Mouse (Mus musculus) neural tube, embryonic 15.5 days (tissue): ENCODE data around the gene Mgat3. TPM values are rescaled to one million over a fixed set of nuclear protein-coding genes. Genes with fewer than 3 reads are reported as not detected.

Source experiments
- ATAC-seq: fragments of 200-750 bp; cut with Nextera tagmentation; 2 replicates; pipeline ENCODE4 v1.8.0; 2017; ENCODE audit warnings: mild to moderate bottlenecking, moderate TSS enrichment, moderate library complexity; ENCODE audit not compliant: low FRiP score
- H3K27ac ChIP-seq: fragments of 300-500 bp; sonication (generic); replicated peaks from 2 replicates; pipeline ENCODE4 v1.5.1; 2015; ENCODE audit warnings: mild to moderate bottlenecking, inconsistent platforms
- H3K27me3 ChIP-seq: fragments of 300-500 bp; sonication (generic); replicated peaks from 2 replicates; pipeline ENCODE4 v1.6.1; 2015; ENCODE audit warnings: inconsistent platforms
- H3K36me3 ChIP-seq: fragments of 300-500 bp; sonication (generic); 2 replicates; pipeline ENCODE4 v1.6.1; 2015; ENCODE audit warnings: inconsistent platforms
- H3K4me1 ChIP-seq: fragments of 300-500 bp; sonication (generic); 2 replicates; pipeline ENCODE4 v1.6.1; 2015; ENCODE audit warnings: inconsistent platforms
- H3K4me2 ChIP-seq: fragments of 300-500 bp; sonication (generic); 2 replicates; pipeline ENCODE4 v1.6.1; 2015; ENCODE audit warnings: inconsistent platforms, mild to moderate bottlenecking, moderate library complexity
- H3K4me3 ChIP-seq: fragments of 300-500 bp; sonication (generic); replicated peaks from 2 replicates; pipeline ENCODE4 v1.5.1; 2015; ENCODE audit warnings: mild to moderate bottlenecking, inconsistent platforms
- H3K9ac ChIP-seq: fragments of 300-500 bp; sonication (generic); replicated peaks from 2 replicates; pipeline ENCODE4 v1.6.1; 2015; ENCODE audit warnings: mild to moderate bottlenecking, inconsistent platforms
- H3K9me3 ChIP-seq: fragments of 300-500 bp; sonication (generic); replicated peaks from 2 replicates; pipeline ENCODE4 v1.6.1; 2016; ENCODE audit warnings: inconsistent platforms
- WGBS: fragments of 180-500 bp; shearing (Covaris S2); methylation state at CpG from one replicate; pipeline ENCODE4 v1.1.7; 2015; ENCODE audit warnings: mixed read lengths; 5-methylcytosine and 5-hydroxymethylcytosine counted together
- polyA plus RNA-seq: library from polyadenylated mRNA; unstranded; fragments of >200 nt; fragmentation: Nextera tagmentation; extraction: Ambion mirVana; gene quantifications from 2 replicates; pipeline ENCODE4 v1.2.1, GENCODE M21; 2015

Mgat3 gene
- polyA plus RNA-seq, 1 experiment from 2014 or later: 17.5 TPM

GRCm38 (mm10) chr15:80213688-80214087 is 40.2 kb downstream of the Mgat3 start:
- no peaks in the 10 kb centered on the region for H3K9me3 ChIP-seq
- H3K4me3 ChIP-seq: no peak overlapping the region
- no peak for ATAC-seq
- no peaks in the 10 kb centered on the region for H3K27me3 ChIP-seq
- H3K4me2 ChIP-seq: no peak overlapping the region
- no peak overlapping the region for H3K27ac ChIP-seq
- no peaks in the 10 kb centered on the region for H3K4me1 ChIP-seq
- peaks cover 37% of the 10 kb centered on the region for H3K36me3 ChIP-seq
- no peak overlapping the region for H3K9ac ChIP-seq

DNA sequence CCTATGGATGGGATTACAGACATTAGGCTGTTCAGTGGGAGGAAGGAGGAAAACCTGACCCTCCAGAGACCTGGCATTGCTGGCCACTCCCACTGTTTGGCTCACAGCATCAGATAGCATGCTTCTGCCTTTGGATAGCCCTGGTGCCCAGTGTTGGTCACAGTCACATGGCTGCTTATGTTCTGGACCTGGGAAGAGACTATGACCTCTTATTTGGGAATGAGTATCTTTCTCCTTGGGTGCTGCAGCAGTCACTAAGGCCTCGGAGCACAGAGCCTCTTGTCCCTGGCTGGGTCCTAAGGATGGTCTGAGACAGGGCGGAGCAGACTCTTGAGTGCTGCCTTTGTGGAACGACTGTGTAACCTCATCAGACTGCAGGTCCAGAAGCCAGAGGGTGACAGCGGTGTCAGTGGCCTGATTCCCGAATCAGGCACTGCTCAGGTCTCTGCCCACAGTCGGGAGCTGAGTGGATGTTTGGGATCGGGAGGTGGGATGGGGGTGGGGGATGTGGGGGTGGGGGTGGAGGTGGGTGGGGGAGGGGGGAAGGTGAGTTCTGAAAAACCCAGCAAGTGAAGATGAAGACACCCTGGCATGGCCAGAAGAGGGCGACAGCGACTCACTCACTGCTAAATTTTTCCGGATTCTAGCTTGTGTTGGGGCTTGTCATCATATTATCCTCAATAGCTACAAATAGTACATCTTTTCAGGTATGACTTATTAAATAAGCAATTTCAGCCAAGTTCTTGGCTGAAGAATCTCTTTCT is 42.4 kb downstream of the Mgat3 start:
- Histone ChIP-seq H3K36me3 (peaks cover 35% of the 10 kb centered on the region), H3K9ac (no peak overlapping the region), H3K27me3 (no peaks in the 10 kb centered on the region), H3K4me2 (no peak overlapping the region), H3K27ac (no peak overlapping the region), H3K4me3 (no peak overlapping the region), H3K4me1 (0 out of 2 replicates have a peak, but pooled peaks cover 5% of the 10 kb centered on the region), H3K9me3 (no peaks in the 10 kb centered on the region)
- WGBS: 18% methylated on average over 10 of the region's 10 CpGs
- ATAC-seq: no peak

DNA sequence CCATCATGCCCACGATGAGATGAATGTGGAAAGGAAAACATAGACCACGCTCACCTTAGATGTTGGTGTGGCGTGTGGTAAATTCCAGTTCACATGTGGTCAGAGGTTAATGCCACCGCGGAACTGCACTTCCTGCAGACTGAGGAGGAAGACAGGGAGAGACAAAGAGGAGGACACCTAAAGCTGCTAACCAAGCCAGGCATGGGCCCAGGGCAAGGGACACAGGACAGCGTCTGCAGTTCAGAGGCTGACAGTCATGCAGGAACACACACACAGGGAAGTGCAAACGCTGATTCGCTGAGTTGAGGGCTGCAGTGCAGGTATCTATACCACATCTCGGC is 42.9 kb downstream of the Mgat3 start:
- H3K9ac ChIP-seq: no peak overlapping the region
- no peaks in the 10 kb centered on the region for H3K27me3 ChIP-seq
- no peaks in the 10 kb centered on the region for H3K9me3 ChIP-seq
- H3K4me1 ChIP-seq: 0 out of 2 replicates have a peak, but pooled peaks cover 5% of the 10 kb centered on the region
- no peak overlapping the region for H3K27ac ChIP-seq
- peaks cover 29% of the 10 kb centered on the region for H3K36me3 ChIP-seq
- 67% methylated on average over 9 of the region's 9 CpGs for WGBS
- no peak overlapping the region for H3K4me3 ChIP-seq
- no peak for ATAC-seq
- no peak overlapping the region for H3K4me2 ChIP-seq

DNA sequence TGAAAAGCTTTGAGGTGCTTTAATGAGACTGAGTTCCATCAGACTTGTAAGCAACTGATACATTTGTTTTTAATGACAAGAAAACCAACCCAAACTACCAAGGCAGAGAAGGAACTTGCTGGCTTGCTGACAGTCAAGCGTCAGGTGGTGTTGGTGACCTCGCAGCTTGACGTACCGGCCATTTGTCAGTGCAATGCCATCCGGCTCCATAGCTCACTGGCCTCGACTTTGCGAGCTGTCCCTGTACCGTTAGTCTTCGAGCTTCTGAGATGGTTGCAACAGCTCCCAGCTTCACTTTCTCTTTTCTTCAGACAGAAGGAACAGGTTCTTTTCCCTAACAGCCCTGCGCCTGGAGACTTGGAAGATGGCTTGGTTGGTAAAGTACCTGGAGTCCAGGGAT is 44.0 kb downstream of the Mgat3 start:
- no peak overlapping the region for H3K4me2 ChIP-seq
- 90% methylated on average over 10 of the region's 10 CpGs for WGBS
- no peaks in the 10 kb centered on the region for H3K27me3 ChIP-seq
- no peak for ATAC-seq
- H3K36me3 ChIP-seq: peaks cover 19% of the 10 kb centered on the region
- no peak overlapping the region for H3K9ac ChIP-seq
- H3K4me3 ChIP-seq: no peak overlapping the region
- H3K27ac ChIP-seq: no peak overlapping the region
- H3K9me3 ChIP-seq: no peaks in the 10 kb centered on the region
- 0 out of 2 replicates have a peak, but pooled peaks cover 5% of the 10 kb centered on the region for H3K4me1 ChIP-seq

- Histone ChIP-seq H3K36me3 (peaks cover 5% of the 10 kb centered on the region; the same call in 1 of the 2 replicates), H3K4me1 (0 out of 2 replicates have a peak, but pooled peaks cover 5% of the 10 kb centered on the region), H3K9ac (no peak overlapping the region), H3K4me2 (0 out of 2 replicates have a peak overlapping the region, but pooled peaks have one; percentile 11), H3K9me3 (no peaks in the 10 kb centered on the region), H3K27me3 (no peaks in the 10 kb centered on the region), H3K27ac (0 out of 2 replicates have a peak overlapping the region, but pooled peaks have one; percentile 29), H3K4me3 (no peak overlapping the region)
- 66% methylated on average over 14 of the region's 14 CpGs for WGBS
- no peak for ATAC-seq
Measured at GRCm38 (mm10) chr15:80219211-80219610, 45.7 kb downstream of the Mgat3 start.

DNA sequence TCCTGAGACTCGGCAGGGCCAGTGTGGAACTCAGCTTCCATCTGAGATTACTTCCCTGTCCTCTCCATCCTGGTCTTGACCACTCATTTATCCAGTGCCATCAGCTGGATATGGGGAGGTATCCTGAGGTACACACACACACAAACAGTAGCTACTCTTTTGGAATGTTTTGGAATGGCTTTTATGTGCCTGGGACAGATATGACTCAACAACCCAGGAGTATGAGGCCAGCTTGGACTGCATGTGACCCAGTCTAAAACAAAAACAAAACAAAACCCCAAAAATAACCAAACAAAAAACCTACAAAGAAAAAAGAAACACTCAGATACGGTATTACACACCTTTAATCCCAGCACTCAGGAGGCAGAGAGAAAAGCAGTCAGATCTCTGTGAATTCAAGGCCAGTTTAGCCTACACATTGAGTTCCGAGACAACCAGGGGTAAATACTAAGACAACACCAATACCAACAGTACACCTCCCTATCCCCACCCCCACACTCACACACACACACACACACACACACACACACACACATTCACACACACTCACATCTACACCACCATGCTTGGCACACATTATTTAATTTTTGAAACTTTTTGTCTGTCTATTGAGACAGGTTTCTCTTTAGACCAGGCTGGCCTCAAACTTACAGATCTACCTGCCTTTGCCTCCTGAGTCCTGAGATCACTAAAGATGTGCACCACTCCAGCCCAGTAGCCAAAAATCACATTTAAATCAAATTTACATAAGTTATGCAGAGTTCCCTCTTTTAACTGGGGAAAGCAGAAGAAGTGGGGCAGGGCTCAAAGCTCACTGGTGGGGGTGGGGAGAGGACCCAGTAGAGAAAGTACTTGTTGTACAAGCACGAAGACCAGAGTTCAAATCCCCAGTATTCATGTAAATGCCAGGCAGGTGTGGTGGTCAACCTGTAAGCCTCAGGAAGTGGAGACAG is 46.5 kb downstream of the Mgat3 start:
- H3K4me3 ChIP-seq: no peak overlapping the region
- H3K36me3 ChIP-seq: no peaks in the 10 kb centered on the region
- no peak overlapping the region for H3K9ac ChIP-seq
- H3K9me3 ChIP-seq: no peaks in the 10 kb centered on the region
- 0 out of 2 replicates have a peak overlapping the region, but pooled peaks have one; percentile 29 for H3K27ac ChIP-seq
- 69% methylated on average over 4 of the region's 4 CpGs for WGBS
- H3K4me1 ChIP-seq: 0 out of 2 replicates have a peak, but pooled peaks cover 5% of the 10 kb centered on the region
- no peak for ATAC-seq
- H3K4me2 ChIP-seq: no peak overlapping the region
- H3K27me3 ChIP-seq: no peaks in the 10 kb centered on the region

DNA sequence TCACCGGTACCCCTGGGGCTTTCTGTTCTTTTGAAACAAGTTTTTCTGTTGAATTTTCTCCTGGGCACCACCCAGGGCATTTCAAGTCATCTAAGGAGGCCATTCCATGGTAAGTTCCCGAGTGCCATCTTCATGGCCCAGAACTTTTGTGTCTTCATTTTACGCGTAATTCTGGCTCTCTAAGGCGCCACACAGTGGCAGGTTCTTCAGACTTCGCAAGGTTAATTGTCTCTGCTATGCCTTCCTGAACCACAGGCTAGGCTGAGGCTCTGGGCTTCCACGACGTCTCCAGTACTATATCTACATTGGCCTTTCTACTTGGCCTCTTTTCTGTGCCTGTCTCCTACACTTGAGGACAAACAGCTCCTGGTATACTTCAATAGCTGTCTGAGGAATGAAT is 47.5 kb downstream of the Mgat3 start:
- Histone ChIP-seq H3K27me3 (no peaks in the 10 kb centered on the region), H3K9ac (no peak overlapping the region), H3K9me3 (no peaks in the 10 kb centered on the region), H3K36me3 (no peaks in the 10 kb centered on the region), H3K27ac (no peak overlapping the region), H3K4me2 (no peak overlapping the region), H3K4me3 (no peak overlapping the region), H3K4me1 (0 out of 2 replicates have a peak, but pooled peaks cover 5% of the 10 kb centered on the region)
- ATAC-seq: no peak
- 70% methylated on average over 8 of the region's 8 CpGs for WGBS

GRCm38 (mm10) chr15:80223751-80224150 is 50.2 kb downstream of the Mgat3 start:
- Histone ChIP-seq H3K27ac (no peak overlapping the region), H3K4me3 (no peak overlapping the region), H3K4me2 (no peak overlapping the region), H3K27me3 (no peaks in the 10 kb centered on the region), H3K4me1 (0 out of 2 replicates have a peak, but pooled peaks cover 8% of the 10 kb centered on the region), H3K9ac (no peak overlapping the region), H3K9me3 (no peaks in the 10 kb centered on the region), H3K36me3 (no peaks in the 10 kb centered on the region)
- no peak for ATAC-seq
- 89% methylated on average over 7 of the region's 7 CpGs for WGBS

- Histone ChIP-seq H3K27me3 (no peaks in the 10 kb centered on the region), H3K36me3 (no peaks in the 10 kb centered on the region), H3K9me3 (no peaks in the 10 kb centered on the region), H3K27ac (no peak overlapping the region), H3K4me2 (no peak overlapping the region), H3K4me1 (0 out of 2 replicates have a peak, but pooled peaks cover 3% of the 10 kb centered on the region), H3K4me3 (no peak overlapping the region), H3K9ac (no peak overlapping the region)
- 33% methylated on average over 9 of the region's 9 CpGs for WGBS
- peak; percentile 47; the same call in 1 of the 2 replicates for ATAC-seq
Measured at GRCm38 (mm10) chr15:80225208-80225607, 51.7 kb downstream of the Mgat3 start.

DNA sequence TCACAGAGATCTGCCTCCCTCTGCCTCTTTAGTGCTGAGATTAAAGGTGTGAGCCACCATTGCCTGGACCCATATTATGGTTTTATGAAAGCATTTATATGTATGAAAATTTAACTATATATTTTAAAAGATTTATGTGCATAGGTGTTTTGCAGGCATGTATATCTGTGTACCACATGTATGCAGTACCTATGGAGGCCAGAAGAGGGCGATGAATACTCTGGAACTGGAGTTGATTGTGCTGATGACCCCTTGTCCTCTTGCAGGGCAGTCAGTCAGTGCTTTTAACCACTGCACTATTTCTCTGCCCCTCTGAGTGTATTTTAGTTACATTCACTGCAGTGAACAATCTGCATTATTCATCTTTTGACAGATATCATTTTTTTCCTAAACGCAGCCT is 52.3 kb downstream of the Mgat3 start:
- Histone ChIP-seq H3K4me2 (no peak overlapping the region), H3K4me3 (no peak overlapping the region), H3K27me3 (no peaks in the 10 kb centered on the region), H3K36me3 (no peaks in the 10 kb centered on the region), H3K27ac (no peak overlapping the region), H3K9ac (no peak overlapping the region), H3K9me3 (no peaks in the 10 kb centered on the region), H3K4me1 (0 out of 2 replicates have a peak, but pooled peaks cover 3% of the 10 kb centered on the region)
- ATAC-seq: no peak
- WGBS: 51% methylated on average over 2 of the region's 2 CpGs

DNA sequence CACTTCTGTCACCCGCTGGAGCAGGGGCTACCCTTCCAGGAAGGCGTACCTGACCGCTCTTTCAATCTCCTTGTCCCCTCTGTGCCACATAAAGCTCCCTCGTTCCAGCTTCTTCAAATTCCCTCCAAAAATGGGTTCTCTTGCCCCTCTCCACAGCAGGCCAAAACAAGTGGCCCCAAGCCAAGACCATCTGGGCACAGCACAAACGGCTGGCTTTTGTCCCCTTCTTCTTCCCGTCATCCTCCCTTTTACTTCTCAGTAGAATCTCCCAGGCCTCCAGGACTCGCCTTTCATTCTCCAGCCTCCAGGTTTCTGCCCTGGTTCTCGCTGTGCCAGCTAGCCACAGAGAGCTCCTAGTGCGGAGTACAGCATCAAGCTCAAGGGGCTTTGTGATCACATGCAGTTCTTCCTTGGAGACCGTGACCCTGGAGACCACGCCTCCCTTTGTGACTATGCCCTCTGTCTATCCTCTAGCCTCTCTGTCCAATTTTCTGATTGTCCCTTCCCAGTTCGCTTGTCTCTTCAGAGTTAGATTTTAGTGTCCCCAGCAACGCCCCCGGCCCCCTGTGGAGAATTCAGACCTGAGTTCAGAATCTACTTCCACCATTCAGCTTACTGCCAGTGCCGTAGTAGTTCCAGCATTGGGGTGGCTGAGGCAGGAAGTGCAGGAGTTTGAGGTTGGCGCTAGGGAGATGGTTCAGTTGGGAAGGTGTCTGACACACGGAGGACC is 54.7 kb downstream of the Mgat3 start:
- ATAC-seq: no peak
- Histone ChIP-seq H3K4me1 (peaks cover 4% of the 10 kb centered on the region), H3K27ac (no peak overlapping the region), H3K9ac (no peak overlapping the region), H3K4me2 (no peak overlapping the region), H3K9me3 (no peaks in the 10 kb centered on the region), H3K27me3 (no peaks in the 10 kb centered on the region), H3K4me3 (no peak overlapping the region), H3K36me3 (no peaks in the 10 kb centered on the region)
- WGBS: 60% methylated on average over 17 of the region's 17 CpGs
